Mouse (Mus musculus): ENCODE measurements around the gene Tusc2. TPM values are rescaled to one million over a fixed set of nuclear protein-coding genes. Genes with fewer than 3 reads are reported as not detected.

Tusc2 gene
- 7.4 TPM for polyA plus RNA-seq (2017; shearing (Covaris generic))

GRCm38 (mm10) chr9:107563029-107563581, at the start of gene Tusc2:
Tusc2 (plus strand) TSS chr9:107563255.

GRCm38 (mm10) chr9:107533791-107534407, 29.2 kb upstream of the Tusc2 start, which contains the start of gene Tmem115:
Tmem115 (plus strand) TSS chr9:107533945.

GRCm38 (mm10) chr9:107541474-107542351, 21.3 kb upstream of the Tusc2 start, which contains the start of the genes Cyb561d2 and Nprl2:
Cyb561d2 (minus strand) TSS chr9:107542193.
Nprl2 (plus strand) TSS chr9:107542226.

DNA sequence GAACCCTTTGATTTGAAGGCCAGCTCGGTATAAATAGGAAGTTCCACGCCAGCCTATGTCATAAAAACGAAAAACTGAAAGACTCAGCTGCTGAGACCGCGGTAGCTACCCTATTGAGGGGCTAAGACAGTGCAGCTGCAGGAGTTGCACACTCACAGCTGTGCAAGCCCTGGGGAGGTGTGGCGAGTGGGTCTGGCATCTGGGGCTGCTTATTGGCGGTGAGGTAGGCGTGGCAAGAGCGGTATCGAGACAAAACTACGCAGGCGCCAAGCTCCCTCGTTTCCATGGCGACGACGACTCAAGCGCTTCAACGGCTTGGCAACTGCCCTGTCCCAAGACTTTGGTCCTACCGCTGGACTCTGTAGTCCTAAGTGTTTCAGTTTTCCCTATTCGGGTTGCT, 16.0 kb upstream of the Tusc2 start, which contains the start of gene Zmynd10:
Gene Zmynd10, plus strand, starts transcription at position 273 of the 400 bp plus-strand sequence.

GRCm38 (mm10) chr9:107551117-107551889, 11.8 kb upstream of the Tusc2 start, which contains the start of gene Rassf1:
Rassf1 (plus strand) TSS chr9:107551555.

DNA sequence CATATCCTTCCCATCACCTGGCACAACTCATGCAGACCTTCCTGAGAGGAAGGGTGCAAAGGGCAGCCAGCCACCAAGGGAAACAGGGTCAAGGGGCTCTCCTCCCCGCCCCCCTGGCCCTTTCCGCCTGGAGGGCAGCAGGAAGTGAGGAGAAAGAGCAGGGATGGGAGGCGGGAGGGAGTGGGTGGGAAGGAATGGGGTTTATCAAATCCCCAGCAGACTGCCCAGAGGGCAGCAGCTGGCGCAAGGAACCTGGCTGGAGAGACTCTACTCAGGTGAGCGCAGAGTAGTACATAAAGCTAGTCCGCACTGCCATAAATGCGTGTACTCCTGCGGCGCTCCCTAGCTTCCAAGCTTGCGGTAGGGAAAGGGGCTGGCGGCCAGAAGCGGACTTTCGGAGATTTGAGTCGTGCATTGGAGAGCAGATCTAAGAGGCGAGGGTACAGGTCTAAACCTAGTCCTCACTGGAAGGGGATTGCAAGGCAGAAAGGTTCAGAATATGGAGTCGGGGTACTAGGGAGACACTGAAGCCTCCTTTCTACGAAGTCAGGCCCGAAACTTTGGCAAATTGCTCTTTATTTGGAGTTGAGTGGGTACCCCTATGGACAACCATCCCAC, 4.8 kb downstream of the Tusc2 start, which contains the start of gene Hyal2:
Gene Hyal2, plus strand, starts transcription at position 244 of the 618 bp plus-strand sequence.

DNA sequence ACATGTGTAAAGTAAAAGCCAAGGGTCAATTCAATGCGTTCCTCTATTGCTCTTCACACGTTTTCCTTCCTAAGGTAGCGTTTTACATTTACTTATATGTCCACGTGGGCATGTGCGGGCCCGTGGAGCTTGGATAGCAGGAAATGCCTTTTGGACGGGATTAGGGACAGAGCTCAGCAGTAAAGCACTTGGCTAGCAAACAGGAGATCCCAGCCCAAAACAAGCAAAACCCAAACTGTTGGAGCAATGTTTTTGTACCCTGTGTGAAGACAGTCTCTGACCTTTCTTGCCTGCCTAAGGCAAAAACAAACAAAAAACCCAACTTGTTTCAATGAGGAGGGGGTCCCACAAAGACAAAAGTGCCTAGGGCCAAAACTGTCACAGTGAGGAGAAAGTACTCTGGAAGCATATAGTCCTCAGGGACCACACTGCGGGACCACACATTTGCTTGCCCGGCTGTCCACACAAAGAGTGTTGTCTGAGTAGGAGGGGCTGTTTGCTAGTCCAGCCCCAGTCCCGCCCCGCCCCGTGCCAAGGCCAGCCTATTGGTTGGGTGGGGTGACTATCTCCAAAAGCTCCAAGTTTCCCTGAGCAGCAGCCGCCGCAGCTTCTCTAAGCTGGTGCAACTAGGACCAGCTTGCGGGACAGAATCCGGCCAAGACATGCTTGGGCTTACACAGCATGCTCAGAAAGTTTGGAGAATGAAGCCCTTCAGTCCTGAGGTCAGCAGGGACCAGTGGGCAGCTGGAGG, 13.5 kb downstream of the Tusc2 start, which contains the start of gene Hyal1:
Gene Hyal1, plus strand, starts transcription at position 571 of the 751 bp plus-strand sequence.

DNA sequence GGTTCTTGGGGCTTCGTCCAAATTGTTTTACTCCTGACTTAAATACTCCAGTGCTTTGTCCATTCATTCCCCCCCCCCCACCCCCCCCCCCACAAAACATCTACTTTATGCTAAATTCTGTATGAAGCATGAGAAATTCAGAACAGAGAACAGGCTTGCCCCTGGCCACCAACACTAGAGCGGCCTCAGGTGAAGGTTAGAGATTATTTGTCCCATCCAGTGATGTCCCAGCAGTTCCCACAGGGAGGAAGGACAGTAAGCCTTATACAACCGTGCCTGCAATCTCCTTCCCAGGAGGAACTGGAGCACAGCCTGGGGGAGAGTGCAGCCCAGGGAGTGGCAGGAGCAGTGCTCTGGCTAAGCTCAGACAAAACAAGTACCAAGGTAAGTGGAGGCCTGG, 15.5 kb downstream of the Tusc2 start, which contains the start of gene Naa80:
Gene Naa80, plus strand, starts transcription at position 301 of the 400 bp plus-strand sequence.

GRCm38 (mm10) chr9:107580501-107581317, 17.7 kb downstream of the Tusc2 start, which contains the start of gene Hyal3:
Hyal3 (plus strand) TSS chr9:107580818.

GRCm38 (mm10) chr9:107586974-107587832, 24.1 kb downstream of the Tusc2 start, which contains the start of gene Ifrd2:
Ifrd2 (plus strand) TSS chr9:107587642.

GRCm38 (mm10) chr9:107608741-107609432, 45.8 kb downstream of the Tusc2 start, which contains the start of gene Sema3b:
Sema3b (minus strand) TSS chr9:107609229.

Other genes starting within 250 kb of the Tusc2 start
- gene Hemk1, start 224.9 kb upstream of the Tusc2 start, polyA plus RNA-seq (2017; shearing (Covaris generic)), result 31.5 TPM
- 3.0 TPM for gene 6430571L13Rik, start 222.7 kb upstream of the Tusc2 start, polyA plus RNA-seq (2017; shearing (Covaris generic))
- 0.98 TPM for gene Cacna2d2, start 163.6 kb upstream of the Tusc2 start, polyA plus RNA-seq (2017; shearing (Covaris generic))
- gene Tmem115, start 29.3 kb upstream of the Tusc2 start, polyA plus RNA-seq (2017; shearing (Covaris generic)), result 62.1 TPM
- gene Cyb561d2, start 21.1 kb upstream of the Tusc2 start, polyA plus RNA-seq (2017; shearing (Covaris generic)), result 79.9 TPM
- gene Nprl2, start 21.0 kb upstream of the Tusc2 start, polyA plus RNA-seq (2017; shearing (Covaris generic)), result 69.6 TPM
- 2.7 TPM for gene Zmynd10, start 16.0 kb upstream of the Tusc2 start, polyA plus RNA-seq (2017; shearing (Covaris generic))
- 75.7 TPM for gene Rassf1, start 11.7 kb upstream of the Tusc2 start, polyA plus RNA-seq (2017; shearing (Covaris generic))
- 17.9 TPM for gene Hyal2, start 4.7 kb downstream of the Tusc2 start, polyA plus RNA-seq (2017; shearing (Covaris generic))
- gene Hyal1, start 13.7 kb downstream of the Tusc2 start, polyA plus RNA-seq (2017; shearing (Covaris generic)), result 8.2 TPM
- 28.2 TPM for gene Naa80, start 15.6 kb downstream of the Tusc2 start, polyA plus RNA-seq (2017; shearing (Covaris generic))
- gene Hyal3, start 17.6 kb downstream of the Tusc2 start, polyA plus RNA-seq (2017; shearing (Covaris generic)), result 0.53 TPM
- 35.1 TPM for gene Ifrd2, start 24.4 kb downstream of the Tusc2 start, polyA plus RNA-seq (2017; shearing (Covaris generic))
- gene Sema3b, start 46.0 kb downstream of the Tusc2 start, polyA plus RNA-seq (2017; shearing (Covaris generic)), result not detected
- gene Gnai2, start 72.1 kb downstream of the Tusc2 start, polyA plus RNA-seq (2017; shearing (Covaris generic)), result 182 TPM
- not detected for gene Slc38a3, start 106.3 kb downstream of the Tusc2 start, polyA plus RNA-seq (2017; shearing (Covaris generic))
- gene Gnat1, start 116.5 kb downstream of the Tusc2 start, polyA plus RNA-seq (2017; shearing (Covaris generic)), result not detected
- not detected for gene Sema3f, start 147.2 kb downstream of the Tusc2 start, polyA plus RNA-seq (2017; shearing (Covaris generic))
- gene Rbm5, start 207.7 kb downstream of the Tusc2 start, polyA plus RNA-seq (2017; shearing (Covaris generic)), result 336 TPM

All from CD4-positive, CD25-positive, alpha-beta regulatory T cell, adult 9 weeks (primary cell).